Mouse (Mus musculus) CH12.LX (cell line): ENCODE data around the gene Wdr34. TPM values are rescaled to one million over a fixed set of nuclear protein-coding genes. Genes with fewer than 3 reads are reported as not detected.

Experiments
- DNase-seq: peaks from one replicate; pipeline ENCODE4 v3.0.0-alpha.2; 2013; ENCODE audit errors: extremely low read depth
- H3K27ac ChIP-seq: 2 replicates; pipeline ENCODE4 v1.5.1; 2012; ENCODE audit warnings: low read depth, mild to moderate bottlenecking, control low read depth, moderate library complexity; ENCODE audit not compliant: insufficient read depth
- H3K27me3 ChIP-seq: replicated peaks from 2 replicates; pipeline ENCODE3; 2012; ENCODE audit warnings: inconsistent platforms
- H3K36me3 ChIP-seq, 2 experiments: replicated peaks in 1 of 2; 2 replicates each; pipeline versions ENCODE3 to v1.6.1; 2012; ENCODE audit warnings: inconsistent platforms in 1 of 2, low read length in 1 of 2, mild to moderate bottlenecking in 1 of 2, mixed read lengths in 1 of 2, moderate library complexity in 1 of 2; ENCODE audit not compliant: control insufficient read depth in 1 of 2, insufficient read depth in 1 of 2
- H3K4me1 ChIP-seq, 2 experiments: 2 replicates each; pipeline ENCODE4 v1.6.1; 2012; ENCODE audit warnings: inconsistent platforms in 1 of 2, moderate library complexity in 1 of 2; ENCODE audit not compliant: insufficient read depth in 2 of 2, control insufficient read depth in 1 of 2
- H3K4me2 ChIP-seq: 2 replicates; pipeline ENCODE4 v1.6.1; 2012; ENCODE audit warnings: low read depth, mild to moderate bottlenecking, control low read depth; ENCODE audit not compliant: poor library complexity, insufficient read depth, severe bottlenecking
- H3K4me3 ChIP-seq, 3 experiments: fragments of 150-350 bp in 1 of 3; sonication (generic) in 1 of 3; replicated peaks in 1 of 3; 2 replicates each; pipeline versions ENCODE3 to v1.5.1; 2011 to 2012; ENCODE audit warnings: low read depth in 2 of 3, low read length in 2 of 3, mild to moderate bottlenecking in 2 of 3, moderate library complexity in 2 of 3, control low read depth in 1 of 3, improper control_type of control experiment in 1 of 3, inconsistent platforms in 1 of 3, mixed read lengths in 1 of 3; ENCODE audit not compliant: poor library complexity in 1 of 3
- H3K79me2 ChIP-seq: replicated peaks from 2 replicates; pipeline ENCODE4 v1.6.1; 2012; ENCODE audit warnings: mild to moderate bottlenecking, moderate library complexity; ENCODE audit not compliant: control insufficient read depth, poor library complexity, insufficient read depth, severe bottlenecking; ENCODE audit errors: extremely low read depth
- H3K9ac ChIP-seq: 2 replicates; pipeline ENCODE4 v1.6.1; 2012; ENCODE audit warnings: low read depth, mild to moderate bottlenecking, control low read depth, moderate library complexity; ENCODE audit not compliant: insufficient read depth
- H3K9me3 ChIP-seq: replicated peaks from 2 replicates; pipeline ENCODE3; 2012; ENCODE audit warnings: low read length, inconsistent platforms, mixed read lengths
- BHLHE40 ChIP-seq: IDR thresholded peaks from 2 replicates; pipeline ENCODE4 v1.6.1; 2011; ENCODE audit warnings: mild to moderate bottlenecking, low read depth, low read length, improper control_type of control experiment
- CHD2 ChIP-seq: IDR thresholded peaks from 2 replicates; pipeline ENCODE4 v1.6.1; 2011; ENCODE audit warnings: low read length, improper control_type of control experiment
- GABPA ChIP-seq: IDR thresholded peaks from 2 replicates; pipeline ENCODE4 v1.6.1; 2012; ENCODE audit warnings: low read depth, low read length, improper control_type of control experiment, inconsistent platforms; ENCODE audit not compliant: insufficient replicate concordance
- HCFC1 ChIP-seq: IDR thresholded peaks from 2 replicates; pipeline ENCODE4 v1.6.1; 2012; ENCODE audit warnings: low read depth, mild to moderate bottlenecking, inconsistent platforms, low read length, improper control_type of control experiment
- IRF4 ChIP-seq: IDR thresholded peaks from 2 replicates; pipeline ENCODE4 v1.6.1; 2014; ENCODE audit warnings: low read depth, mild to moderate bottlenecking, inconsistent platforms, low read length, improper control_type of control experiment
- JUND ChIP-seq: conservative IDR thresholded peaks from 2 replicates; pipeline ENCODE4 v1.6.1; 2011; ENCODE audit warnings: low read depth, low read length, improper control_type of control experiment
- MXI1 ChIP-seq: IDR thresholded peaks from 2 replicates; pipeline ENCODE4 v1.6.1; 2011; ENCODE audit warnings: mild to moderate bottlenecking, low read depth, low read length, improper control_type of control experiment
- MYC ChIP-seq: IDR thresholded peaks from 2 replicates; pipeline ENCODE4 v1.6.1; 2011; ENCODE audit warnings: low read depth, mild to moderate bottlenecking, improper control_type of control experiment, low read length
- PAX5 ChIP-seq: IDR thresholded peaks from 2 replicates; pipeline ENCODE4 v1.6.1; 2012; ENCODE audit warnings: low read length, inconsistent platforms, mixed read lengths
- POLR2A ChIP-seq: IDR thresholded peaks from 2 replicates; pipeline ENCODE4 v1.6.1; 2011; ENCODE audit warnings: low read depth, mild to moderate bottlenecking, improper control_type of control experiment, low read length
- RAD21 ChIP-seq: IDR thresholded peaks from 2 replicates; pipeline ENCODE4 v1.6.1; 2011; ENCODE audit warnings: low read depth, mild to moderate bottlenecking, low read length, improper control_type of control experiment, moderate library complexity
- SIN3A ChIP-seq: IDR thresholded peaks from 2 replicates; pipeline ENCODE4 v1.6.1; 2012; ENCODE audit warnings: low read length, improper control_type of control experiment, inconsistent platforms
- TBP ChIP-seq: conservative IDR thresholded peaks from 2 replicates; pipeline ENCODE4 v1.6.1; 2011; ENCODE audit warnings: low read depth, low read length, improper control_type of control experiment
- TCF12 ChIP-seq: IDR thresholded peaks from 2 replicates; pipeline ENCODE4 v1.6.1; 2014; ENCODE audit warnings: low read depth, mild to moderate bottlenecking, inconsistent platforms, low read length, improper control_type of control experiment
- ZMIZ1 ChIP-seq: IDR thresholded peaks from 2 replicates; pipeline ENCODE4 v1.6.1; 2012; ENCODE audit warnings: low read depth, mild to moderate bottlenecking, inconsistent platforms, low read length, improper control_type of control experiment
- ZNF384 ChIP-seq: IDR thresholded peaks from 2 replicates; pipeline ENCODE4 v1.6.1; 2012; ENCODE audit warnings: low read depth, low read length, improper control_type of control experiment, inconsistent platforms
- dilution Hi-C: fragments of 300-500 bp; cut with MboI; formaldehyde crosslinking; loops from 2 replicates; pipeline ENCODE4 v1.14.3; 2020; ENCODE audit warnings: low sequenced_read_pairs; ENCODE audit not compliant: extremely low pct_unique_long_range_greater_than_20kb, extremely low pct_ligation_motif_present
- in situ Hi-C: fragments of 300-500 bp; cut with MboI; formaldehyde crosslinking; loops from 3 replicates; pipeline ENCODE4 v1.14.3; 2019; ENCODE audit warnings: low sequenced_read_pairs, low pct_ligation_motif_present, low pct_unique_long_range_greater_than_20kb, mixed read lengths
- polyA plus RNA-seq: library from polyadenylated mRNA; unstranded; fragments of >175 nt; gene quantifications from 2 replicates; pipeline ENCODE4 v1.2.1, GENCODE M21; 2012; ENCODE audit warnings: low read depth; ENCODE audit not compliant: insufficient read length
- total RNA-seq, 2 experiments: library from RNA; depleted of rRNA; stranded (reverse); fragments of 300-350 nt in 1 of 2; fragments of >200 nt in 1 of 2; gene quantifications; 2 replicates each; pipeline ENCODE4 v1.2.3; 2012 to 2014

The Wdr34 gene
- total and polyA plus RNA-seq, 3 experiments, result 24.7 to 28.0 (median 26.5) TPM

DNA sequence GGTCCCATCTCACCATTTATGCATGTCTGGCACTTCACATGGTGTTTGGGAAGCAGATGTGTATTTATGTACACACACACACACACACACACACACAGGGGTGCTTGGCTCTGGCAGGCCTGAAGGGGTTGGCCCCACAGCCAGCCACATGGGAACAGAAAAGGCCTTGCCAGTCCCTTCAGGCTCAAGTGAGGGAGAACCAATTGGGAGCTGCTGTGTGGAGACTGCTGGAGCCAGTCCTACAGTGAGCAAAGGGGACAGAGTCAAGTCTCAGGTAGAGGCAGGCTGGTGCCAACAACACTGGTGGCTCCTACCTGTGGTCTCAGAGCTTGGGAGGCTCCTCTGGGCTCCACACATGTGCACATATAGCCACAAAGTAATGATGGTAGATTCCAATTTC is 9.0 kb downstream of the Wdr34 start:
- in situ Hi-C loops, result loop anchor here (5.0 to 10.0 kb wide), 2 partner anchors 38 to 125 kb away; partner anchors contain the start of gene Pkn3
- H3K36me3 ChIP-seq, result peaks cover 9 to 49% of the 10 kb centered on the region in 2 experiments

GRCm38 (mm10) chr2:30038370-30038769 is 10.3 kb downstream of the Wdr34 start:
- H3K4me2 ChIP-seq, result no peak overlapping the region
- in situ Hi-C loops (no loop called here), dilution Hi-C loops (no loop called here)
- no peak for DNase-seq
- no peak for TF ChIP-seq PAX5
- TF ChIP-seq BHLHE40, result no peak
- no peak for TF ChIP-seq ZMIZ1
- no peak for TF ChIP-seq CHD2
- TF ChIP-seq IRF4, result no peak
- no peak for TF ChIP-seq GABPA
- no peak for TF ChIP-seq POLR2A
- no peak for TF ChIP-seq ZNF384
- no peak for TF ChIP-seq HCFC1
- TF ChIP-seq MYC, result no peak
- TF ChIP-seq, all 38 proteins: peak for 0
- H3K4me3 ChIP-seq, result no peak overlapping the region
- no peak overlapping the region for H3K9ac ChIP-seq
- H3K4me1 ChIP-seq, result peaks cover 0 to 9% of the 10 kb centered on the region in 2 experiments; a peak in 2 of 4 replicates
- peaks cover 14 to 57% of the 10 kb centered on the region in 2 experiments for H3K36me3 ChIP-seq
- H3K9me3 ChIP-seq, result no peaks in the 10 kb centered on the region
- no peak overlapping the region for H3K27ac ChIP-seq
- no peaks in the 10 kb centered on the region for H3K79me2 ChIP-seq
- no peaks in the 10 kb centered on the region for H3K27me3 ChIP-seq

More for the DNA sequence above, 9.0 kb downstream of the Wdr34 start:
- TF ChIP-seq RAD21 (no peak), MXI1 (no peak), JUND (no peak), TBP (no peak), SIN3A (no peak), ZMIZ1 (no peak), TCF12 (no peak), PAX5 (no peak)
- Histone ChIP-seq H3K27ac (no peak overlapping the region), H3K4me3 (no peak overlapping the region), H3K9ac (no peak overlapping the region), H3K4me2 (no peak overlapping the region), H3K4me1 (peaks cover 0 to 9% of the 10 kb centered on the region in 2 experiments; a peak in 2 of 4 replicates), H3K9me3 (no peaks in the 10 kb centered on the region), H3K79me2 (no peaks in the 10 kb centered on the region), H3K27me3 (no peaks in the 10 kb centered on the region)
- dilution Hi-C loops, result no loop called here
- no peak for DNase-seq
